Mouse (Mus musculus) layer of hippocampus, adult 11-12 months (tissue): ENCODE measurements at regions not wholly inside any gene's neighbourhood (a gene's known extent, or its start where the extent isn't known, plus 50 kb on each side); places are given as distances from the start of the nearest gene placed in this dataset.

Source experiments
- DNase-seq: peaks from one replicate; pipeline ENCODE4 v3.0.0; 2022; ENCODE audit warnings: low spot score

DNA sequence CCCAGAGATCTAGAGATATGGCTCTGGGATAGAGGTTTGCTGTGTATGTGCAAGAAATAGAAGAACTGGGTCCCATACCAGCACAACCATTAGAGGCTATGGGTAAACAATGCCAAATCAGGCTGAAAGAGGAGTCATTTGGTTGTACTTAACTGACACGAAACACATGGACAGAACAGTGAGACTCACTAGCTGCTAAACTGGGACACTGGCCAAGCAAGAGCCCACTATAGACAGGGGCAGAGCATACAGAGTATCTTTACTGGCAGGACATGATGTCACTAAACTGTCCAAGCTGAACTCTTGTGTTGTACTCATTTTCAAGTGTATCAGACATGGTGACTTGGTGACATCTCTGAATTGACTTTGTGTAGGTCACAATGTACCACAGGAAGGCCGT is 371.3 kb upstream of the Dynlrb2 start:
- no peak for DNase-seq

DNA sequence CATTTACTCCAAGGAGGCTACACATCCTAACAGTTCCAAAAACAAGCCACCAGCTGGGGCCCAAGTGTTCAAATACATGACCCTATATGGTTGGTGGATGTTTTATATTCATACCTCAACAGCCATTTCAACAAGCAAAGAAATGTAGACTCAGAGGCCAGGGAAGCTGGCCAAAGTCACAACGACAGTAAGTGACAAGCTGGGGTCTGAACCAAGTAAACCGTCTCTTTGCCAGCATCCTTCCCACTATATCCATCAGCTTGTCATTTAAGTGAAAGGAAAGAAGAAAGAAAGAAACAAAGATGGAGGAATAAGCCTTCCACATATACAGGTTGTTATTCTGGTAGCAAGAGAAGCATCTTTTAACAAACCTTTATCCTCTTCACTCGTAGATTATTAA is 371.7 kb upstream of the Dynlrb2 start:
- no peak for DNase-seq

DNA sequence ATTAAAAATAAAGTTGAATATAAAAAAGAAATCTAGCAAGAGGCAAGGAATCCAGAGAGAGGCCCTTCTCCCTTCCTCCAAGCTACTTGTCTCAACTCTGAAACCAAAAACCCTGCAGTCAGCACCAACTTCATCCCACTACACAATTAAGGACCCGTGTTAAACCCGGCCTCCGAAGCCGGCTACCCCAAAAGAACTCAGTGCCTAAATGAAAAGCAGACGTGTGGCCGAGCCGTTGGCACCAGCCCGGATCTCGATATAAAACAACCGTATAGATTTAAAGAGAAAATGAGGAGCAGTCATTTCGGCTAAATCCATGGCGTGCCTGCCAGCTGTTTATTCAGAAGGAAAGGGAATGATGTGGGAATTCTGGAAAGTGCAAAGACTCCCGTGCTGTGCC is 384.7 kb upstream of the Dynlrb2 start:
- no peak for DNase-seq

DNA sequence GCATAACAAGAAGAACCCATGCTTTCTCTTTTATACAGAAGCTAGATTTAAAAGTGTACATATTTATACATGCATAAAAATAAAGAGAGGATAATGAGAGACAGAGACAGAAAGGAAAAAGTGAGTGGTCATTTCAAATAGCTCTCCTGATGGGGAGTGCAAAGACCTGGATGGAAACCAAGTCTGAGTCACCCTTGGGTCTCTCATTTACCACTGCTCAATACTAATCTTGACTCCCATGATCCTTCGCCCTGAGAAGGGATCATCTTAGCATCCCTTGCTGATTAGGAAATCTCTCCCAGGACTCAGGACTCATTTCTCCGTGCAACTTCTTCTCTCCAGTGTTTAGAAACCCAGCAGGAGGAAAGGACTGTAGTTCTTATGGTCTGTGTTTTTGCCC is 386.9 kb upstream of the Dynlrb2 start:
- no peak for DNase-seq

DNA sequence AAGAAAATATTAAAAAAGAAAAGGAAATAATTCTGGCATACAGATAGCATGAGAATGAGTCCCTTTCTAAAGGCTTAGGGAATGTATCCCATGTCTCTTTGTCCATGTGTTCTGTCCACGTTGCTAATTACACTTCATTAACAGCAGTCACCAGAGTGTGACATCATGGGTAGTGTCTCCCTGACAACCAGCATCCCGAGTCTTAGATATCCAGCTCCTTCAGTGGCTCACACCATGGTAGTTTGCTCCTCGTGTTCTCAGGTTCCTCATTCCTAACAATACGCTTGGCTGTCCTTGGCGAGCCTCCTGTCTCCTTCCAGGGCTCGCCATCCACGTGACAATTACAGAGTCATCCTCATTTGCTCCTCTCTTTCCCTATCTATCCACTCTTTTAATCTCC is 388.1 kb upstream of the Dynlrb2 start:
- no peak for DNase-seq

DNA sequence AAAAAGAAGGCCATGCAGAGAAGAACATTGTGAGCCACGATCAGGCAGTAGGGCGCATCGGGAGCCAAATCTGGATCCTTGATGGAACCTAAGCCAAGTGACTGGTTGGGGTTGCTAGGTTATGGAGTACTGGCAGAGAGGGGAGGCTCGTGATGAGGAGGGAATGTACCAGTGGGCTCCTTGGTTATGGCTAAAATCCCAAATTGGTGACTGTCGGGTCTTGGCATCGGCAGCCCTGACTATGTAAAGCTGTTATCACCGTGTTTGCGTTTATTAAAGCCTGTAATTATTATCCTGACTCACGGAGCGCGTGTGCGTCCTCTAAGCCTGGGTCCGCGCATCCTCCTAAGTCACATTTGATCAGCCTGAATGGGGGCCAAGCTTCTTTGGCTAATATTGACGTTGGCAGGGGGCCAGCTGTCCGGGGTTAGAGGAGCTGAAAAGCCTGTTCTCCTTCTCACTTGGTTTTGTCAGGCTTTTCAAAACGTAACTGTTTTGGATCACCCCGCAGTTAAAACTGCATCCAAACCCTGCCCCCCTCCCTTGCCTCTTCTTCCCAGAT is 388.9 kb upstream of the Dynlrb2 start:
- peak; percentile 55 for DNase-seq

DNA sequence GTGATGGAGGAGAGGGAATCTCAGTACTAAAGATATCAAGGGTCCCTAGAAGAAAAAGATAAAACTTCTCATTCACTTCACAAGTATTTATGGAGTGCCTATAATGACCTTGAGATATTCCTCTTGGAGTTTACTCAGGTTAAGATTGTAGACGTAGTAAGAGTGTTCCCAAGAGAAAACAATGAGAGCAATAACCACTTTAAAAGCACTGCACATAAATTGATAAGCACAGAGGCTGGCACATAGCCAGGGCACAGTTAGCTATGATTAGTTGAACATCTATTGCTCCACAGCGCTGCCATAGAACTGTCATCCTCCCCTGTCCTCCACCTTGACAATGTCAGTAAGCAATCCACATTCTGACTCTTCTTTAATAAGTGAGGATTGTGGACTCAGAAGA is 389.8 kb upstream of the Dynlrb2 start:
- DNase-seq, result no peak

DNA sequence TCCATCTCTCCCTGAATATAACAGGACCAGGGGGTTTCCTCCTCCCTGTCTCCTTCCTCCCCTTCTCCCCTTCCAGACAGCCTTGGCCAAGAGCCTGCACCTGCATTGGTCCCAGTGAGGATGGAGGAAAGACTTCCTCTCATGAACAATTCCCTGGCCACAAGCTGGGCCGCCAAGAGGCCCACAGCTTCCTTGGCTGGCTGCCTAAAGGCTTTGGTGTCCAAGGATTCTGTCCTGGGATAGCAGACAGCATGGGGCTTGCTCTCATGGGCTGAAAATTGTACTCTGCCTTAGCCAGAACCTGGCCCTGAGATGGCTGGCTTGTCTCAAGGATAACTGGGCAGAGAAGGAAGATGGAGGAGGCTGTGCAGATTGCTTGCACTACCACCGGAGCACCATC is 390.3 kb upstream of the Dynlrb2 start:
- DNase-seq, result peak; percentile 6

DNA sequence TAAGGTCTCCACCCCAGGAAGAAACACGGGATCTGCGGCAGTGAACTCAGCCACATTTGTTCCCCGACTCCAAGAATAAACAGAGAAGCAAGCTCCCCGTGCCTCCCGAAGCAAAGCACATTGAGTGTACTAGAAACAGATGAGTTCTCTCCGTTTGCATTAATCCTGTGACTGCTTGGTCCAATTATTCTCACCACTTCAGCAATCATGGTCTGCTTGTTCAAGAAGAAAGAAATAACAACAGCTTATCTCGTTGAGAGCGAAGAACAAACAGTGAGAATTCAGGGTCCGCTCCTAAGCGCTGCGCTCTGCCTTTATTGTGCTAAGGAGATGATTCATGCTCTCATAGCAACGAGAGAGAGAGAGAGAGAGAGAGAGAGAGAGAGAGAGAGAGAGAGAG is 393.6 kb upstream of the Dynlrb2 start:
- peak; percentile 18 for DNase-seq

DNA sequence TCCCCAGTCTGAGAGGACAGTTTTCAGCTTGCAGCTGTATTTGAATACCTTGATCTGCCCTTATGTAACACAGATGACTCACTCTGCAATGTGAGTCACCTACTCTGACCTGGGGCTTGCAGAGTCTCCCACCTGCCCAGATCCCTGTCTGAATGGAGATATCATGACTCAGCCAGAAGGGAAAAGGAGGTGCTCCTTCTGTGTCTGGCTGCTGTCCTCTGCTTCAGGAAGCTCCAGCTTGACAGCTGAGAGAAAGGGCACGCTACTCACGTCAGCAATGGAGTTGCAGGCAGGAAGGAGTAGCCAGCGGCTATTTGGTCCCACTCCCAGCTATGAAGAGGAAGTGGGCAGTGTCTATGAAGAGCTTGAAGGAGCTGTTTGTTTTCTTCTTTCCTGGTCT is 389.1 kb upstream of the Maf start:
- no peak for DNase-seq

DNA sequence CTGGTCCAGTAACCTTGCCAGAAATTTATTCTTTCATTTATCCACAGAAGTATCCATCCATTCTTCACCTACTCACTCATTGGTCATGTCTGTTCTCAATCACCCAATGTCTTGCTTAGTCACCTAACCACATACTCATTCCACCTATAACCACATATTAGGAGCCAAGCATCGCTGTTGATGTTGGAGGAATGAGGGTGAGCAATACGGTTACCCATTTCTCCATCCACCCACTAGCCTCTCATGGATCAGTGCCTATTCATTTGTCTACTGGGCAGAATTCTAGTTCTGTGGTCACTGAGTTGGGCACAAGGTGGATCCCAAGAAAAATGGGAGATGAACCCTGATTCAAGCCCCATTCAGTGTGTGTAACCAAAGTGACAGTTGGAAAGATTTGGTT is 375.6 kb upstream of the Maf start:
- DNase-seq, result no peak

DNA sequence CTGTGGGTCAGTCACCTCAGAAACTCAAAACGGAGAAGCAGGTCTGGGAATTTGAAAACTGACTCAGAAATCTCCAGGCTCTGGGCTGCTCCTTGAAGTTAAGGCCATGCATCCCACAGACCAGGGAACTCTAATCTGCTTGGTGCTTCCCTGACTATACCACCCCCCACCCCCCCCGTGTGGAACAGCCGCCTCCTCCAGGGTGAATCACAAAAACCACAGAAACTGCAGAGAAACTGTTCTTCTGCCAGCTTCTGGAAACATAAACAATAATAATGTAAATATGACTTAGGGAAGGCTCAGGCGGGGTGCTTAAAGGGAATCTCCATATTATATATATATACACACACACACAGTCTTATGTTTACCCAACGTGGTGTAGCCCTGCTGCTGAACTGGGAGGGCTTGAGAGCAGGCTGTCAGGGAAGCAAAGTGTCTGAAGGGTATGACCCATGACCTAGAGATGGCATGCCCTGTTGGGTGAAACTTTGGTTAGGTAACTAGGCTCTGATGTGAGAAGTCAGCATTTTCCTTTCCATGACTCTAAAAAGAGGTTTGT is 371.3 kb upstream of the Maf start:
- no peak for DNase-seq

DNA sequence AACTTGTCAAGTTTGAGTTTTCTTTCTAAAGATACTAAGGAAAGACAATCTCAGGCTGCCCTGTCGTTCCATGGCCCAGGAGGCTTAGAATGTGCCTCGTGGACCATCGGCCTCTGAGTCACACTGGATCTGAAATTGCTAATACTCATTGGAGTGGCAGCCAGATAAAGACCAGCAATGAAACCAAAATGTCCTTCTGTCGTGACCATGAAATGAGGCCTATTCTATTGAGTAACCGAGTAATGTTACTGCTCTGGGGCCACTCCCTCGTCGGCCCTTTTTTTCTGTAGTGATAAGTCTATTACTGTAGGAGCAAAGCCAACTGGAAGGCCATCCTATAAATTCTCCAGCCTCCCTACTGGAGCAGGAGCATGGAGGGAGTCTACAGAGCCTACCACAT is 363.9 kb upstream of the Maf start:
- no peak for DNase-seq

DNA sequence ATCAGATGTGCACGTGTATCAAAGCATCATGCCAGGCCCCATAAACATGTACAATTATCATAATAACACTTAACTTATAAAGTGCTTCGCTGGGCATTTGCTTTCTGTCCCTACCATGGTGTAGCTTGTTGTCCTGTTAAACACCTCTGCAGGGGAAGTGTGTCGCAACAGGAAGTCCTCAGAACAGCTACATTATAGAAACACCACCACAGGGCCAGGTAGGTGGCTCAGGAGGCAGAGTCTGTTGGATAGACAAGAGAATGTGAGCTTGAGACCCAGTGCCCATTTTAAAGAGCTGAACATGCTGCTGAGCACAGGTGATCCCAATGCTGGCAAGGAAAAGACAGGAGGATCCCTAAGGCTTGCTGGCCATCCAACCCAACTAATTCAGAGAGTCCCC is 361.9 kb upstream of the Maf start:
- no peak for DNase-seq

DNA sequence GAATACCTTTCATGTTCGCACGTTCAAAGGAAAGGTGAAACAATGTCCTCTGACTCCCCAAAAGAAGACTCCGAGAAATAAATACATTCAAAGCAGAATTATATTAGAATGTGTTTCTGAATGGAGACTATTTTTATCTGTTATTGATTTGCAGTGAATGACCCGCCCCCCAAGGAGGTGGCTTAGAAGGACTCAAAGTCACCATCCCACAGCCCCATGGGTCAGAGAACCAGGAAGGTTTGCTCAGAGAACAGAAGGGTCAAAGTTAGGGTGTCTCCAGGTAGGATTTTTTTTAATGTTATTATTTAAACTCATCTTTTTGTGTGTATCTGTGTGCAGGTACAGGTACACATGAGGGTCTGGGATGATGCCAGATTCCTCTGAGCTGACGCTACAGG is 360.4 kb upstream of the Maf start:
- DNase-seq, result no peak

DNA sequence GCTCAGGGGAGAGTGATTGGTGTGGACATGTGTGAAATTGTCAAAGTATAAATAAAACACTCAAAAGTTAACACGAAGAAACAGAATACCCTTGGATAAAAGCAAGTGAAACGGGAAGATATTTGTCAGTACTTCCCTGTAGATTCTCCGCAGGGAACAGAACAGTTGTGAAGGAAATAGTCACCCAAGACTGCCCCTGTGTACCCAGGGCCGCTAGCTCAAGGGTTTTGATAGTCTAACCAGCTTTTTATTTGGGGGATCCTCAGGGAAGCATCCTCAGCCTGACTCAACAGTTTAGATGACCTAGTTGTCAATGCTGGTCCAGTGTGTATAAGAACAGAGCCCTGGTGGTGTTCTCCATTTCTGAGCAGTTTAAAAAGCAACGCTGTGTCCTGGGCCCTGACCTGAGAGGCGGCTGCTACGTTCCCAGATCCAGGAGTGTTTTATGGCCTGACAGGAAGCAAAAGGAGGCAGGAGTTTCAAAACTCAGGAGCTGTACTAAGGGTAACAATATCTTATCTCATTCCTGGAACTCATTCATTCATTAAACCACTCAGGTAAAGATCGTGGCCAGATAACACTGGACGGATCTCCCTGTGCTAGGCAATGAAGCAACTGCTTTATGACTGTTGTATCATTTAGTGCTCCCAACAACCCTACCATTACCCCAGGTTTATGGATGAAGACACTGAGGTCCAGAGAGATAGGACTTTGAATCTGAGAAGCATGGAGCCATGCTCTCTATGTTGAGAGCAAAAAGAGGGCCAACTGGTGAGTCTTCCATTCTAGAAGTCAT is 359.8 kb upstream of the Maf start:
- no peak for DNase-seq

DNA sequence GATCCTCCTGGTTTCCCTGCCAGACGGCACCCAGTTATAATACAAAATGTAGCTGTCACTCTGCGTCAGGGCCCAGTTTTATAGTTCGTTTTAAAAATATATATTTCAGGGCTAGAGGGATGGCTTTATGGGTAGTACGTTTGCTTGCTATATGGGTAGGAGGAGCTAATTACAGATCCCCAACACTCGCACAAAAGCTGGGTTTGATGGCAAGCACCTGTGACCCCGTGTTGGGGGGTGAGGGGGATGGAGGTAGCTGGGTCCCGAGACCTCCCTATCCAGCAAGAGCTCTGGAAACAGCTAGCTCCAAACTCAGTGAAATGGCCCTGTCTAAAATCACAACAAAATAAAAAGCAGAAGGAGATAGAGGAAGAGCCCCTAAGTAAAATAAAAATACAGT is 358.3 kb upstream of the Maf start:
- DNase-seq, result no peak

DNA sequence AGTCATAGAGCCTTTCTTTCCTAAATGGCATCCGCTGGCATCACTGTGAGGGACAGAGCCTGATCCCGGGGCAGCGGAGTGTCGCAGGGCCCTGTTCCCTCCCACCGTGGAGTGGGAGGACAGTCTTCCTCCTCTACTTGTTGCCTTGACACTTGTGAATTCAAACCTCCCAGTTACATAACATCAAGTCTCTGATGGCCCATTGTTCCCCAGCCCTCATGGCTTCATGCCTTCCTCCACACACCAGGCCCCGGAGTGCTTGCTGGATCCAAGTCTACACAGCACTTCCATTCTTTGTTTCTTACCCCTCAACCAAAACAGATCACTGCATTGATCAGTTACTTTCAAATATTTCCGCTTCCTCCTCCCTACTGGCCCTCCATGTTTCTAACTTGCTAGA is 357.7 kb upstream of the Maf start:
- peak; percentile 22 for DNase-seq

DNA sequence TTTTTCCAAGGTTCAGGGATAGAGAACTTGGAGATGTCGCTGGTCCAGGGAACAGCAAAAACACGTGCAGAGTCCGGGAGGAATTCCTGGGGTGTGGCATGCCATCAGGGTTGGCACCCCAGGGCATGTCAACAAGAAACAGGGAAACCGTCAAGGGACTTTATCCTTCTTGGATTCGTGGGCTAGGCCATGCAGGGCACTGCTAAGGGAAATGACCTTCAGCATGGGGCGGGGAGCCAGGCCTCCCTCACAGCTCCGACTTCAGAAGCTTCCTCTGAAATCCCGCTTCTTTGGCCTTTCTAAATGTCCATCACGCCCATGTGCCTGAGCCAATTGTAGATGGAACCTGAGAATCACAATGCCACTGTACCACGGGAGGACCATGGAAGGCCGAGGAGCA is 357.0 kb upstream of the Maf start:
- no peak for DNase-seq

DNA sequence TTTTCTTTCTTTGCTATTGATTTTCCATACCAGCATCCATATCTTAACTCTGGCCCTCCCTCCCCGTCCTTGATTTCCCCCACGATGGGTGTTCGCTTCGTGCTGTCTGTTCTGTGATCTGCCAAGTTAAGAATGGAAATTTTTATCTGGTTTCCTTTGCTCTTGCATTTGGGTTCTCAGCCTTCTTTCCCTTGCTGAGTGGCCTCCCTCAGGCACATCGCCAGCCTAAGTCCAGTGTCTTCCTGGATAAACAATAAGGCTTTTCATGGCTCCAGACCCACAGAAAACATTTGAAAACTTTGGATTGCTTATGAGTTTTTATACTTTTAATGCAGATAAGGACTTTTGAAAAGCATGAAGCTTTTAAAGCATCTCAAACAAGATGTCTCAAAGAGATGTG is 355.9 kb upstream of the Maf start:
- no peak for DNase-seq

DNA sequence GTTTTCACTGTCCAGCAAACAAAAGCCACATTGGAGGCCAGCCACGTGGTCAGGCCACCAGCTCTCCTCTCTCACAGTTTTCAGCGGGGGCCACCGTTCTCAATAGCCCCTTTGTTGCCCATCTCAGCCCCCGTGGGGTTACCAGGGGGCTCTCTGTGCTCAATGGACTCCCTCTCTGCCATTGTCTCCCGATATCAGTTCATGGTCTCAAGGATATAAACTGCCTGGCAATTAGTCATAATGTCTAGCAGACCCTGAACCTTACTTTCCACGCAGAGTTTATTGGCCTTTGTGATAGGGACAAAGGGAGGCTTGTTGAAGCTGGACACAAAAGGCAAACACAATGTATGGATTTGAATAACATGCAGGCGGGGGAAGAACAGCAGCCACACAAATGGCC is 345.9 kb upstream of the Maf start:
- peak; percentile 19 for DNase-seq

DNA sequence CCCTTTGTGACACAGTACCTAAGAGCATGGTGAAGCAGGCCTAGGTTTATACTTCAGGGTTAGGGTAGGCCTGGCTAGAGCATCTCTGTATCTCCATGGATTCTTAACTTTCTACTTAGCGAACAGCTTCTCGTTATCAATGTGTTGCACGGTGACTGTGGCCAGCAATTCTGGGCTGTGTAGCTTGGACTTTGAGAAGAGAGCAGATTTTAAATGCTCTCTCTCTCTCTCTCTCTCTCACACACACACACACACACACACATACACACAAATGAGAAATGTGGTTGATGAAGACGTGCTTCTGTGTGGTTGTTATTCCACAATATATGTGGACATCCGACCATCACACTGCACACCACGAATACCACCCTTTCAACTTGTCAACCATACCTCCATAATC is 345.4 kb upstream of the Maf start:
- no peak for DNase-seq

DNA sequence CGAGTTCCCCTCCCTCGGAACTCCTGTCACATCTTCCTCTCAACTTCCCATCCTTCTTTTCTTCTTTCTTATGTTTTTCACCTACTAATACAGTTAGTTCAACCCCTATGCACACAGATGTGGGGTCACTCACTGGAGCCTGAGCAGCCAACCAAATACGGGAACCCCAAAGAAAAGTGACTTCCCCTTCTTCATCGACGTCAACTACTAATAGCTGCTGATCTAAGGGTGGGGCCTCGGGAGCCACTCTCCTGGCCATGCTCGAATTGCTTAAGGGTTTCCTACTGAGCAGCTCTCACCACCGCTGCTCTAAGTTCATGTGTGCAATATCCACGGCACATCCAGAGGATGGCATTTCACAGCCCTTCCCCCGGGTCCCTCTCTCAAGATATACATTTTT is 340.9 kb upstream of the Maf start:
- no peak for DNase-seq

DNA sequence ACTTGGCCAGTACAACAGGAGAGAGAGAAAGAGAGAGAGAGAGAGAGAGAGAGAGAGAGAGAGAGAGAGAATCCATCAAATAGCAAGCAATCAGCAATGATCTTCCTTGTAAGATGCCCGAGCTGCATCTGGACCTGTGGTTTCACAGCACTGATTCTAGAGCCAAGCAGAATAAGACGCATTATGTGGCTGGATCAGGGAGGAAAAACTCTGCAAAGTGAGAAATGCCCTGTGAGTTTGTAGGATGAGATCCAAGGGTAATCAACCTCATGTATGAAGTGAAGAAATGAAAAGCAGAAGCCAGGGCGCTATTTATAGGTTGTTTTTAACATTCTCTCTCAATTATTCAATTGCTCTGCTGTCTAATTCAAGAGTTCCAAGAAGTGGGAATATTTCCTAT is 339.3 kb upstream of the Maf start:
- DNase-seq, result no peak
